Mouse (Mus musculus): ENCODE results near the gene Crygn.

Crygn gene

GRCm38 (mm10) chr5:24711615-24712014, 46.2 kb downstream of the Crygn start:
- peak; percentile 15 for DNase-seq (ENCODE audit: low read depth, low spot score)

GRCm38 (mm10) chr5:24709962-24710361, 47.8 kb downstream of the Crygn start:
- no peak for DNase-seq (ENCODE audit: low read depth, low spot score)

GRCm38 (mm10) chr5:24704615-24705014, 53.2 kb downstream of the Crygn start:
- no peak for DNase-seq (ENCODE audit: low read depth, low spot score)

GRCm38 (mm10) chr5:24701271-24701670, 56.5 kb downstream of the Crygn start:
- DNase-seq (ENCODE audit: low read depth, low spot score) = no peak
